Mouse (Mus musculus) T-helper 1 cell (primary cell): ENCODE data around the gene Vmn2r13.
"Not testable (repeated sequence)": the region's sequence is repeated elsewhere in the genome, so short reads cannot be mapped to it uniquely, and the experiment has no call there.

ENCODE experiments used
- in situ Hi-C: fragments of 300-600 bp; cut with MboI, MseI; formaldehyde crosslinking; loops from one replicate; pipeline ENCODE4 v1.15.1; 2025; ENCODE audit warnings: high pct_unique_total_duplicates

The Vmn2r13 gene

GRCm38 (mm10) chr5:109192099-109192498 lies at the start of gene Vmn2r13:
TSS of gene Vmn2r13 (minus strand) at chr5:109192199.
- in situ Hi-C loops: not testable (repeated sequence)

GRCm38 (mm10) chr5:109224608-109225007 lies 32.6 kb upstream of the Vmn2r13 start, which contains the start of gene Vmn2r14:
TSS of gene Vmn2r14 (minus strand) at chr5:109224708.
- in situ Hi-C loops: no loop called here

GRCm38 (mm10) chr5:109166851-109167250 lies 25.1 kb downstream of the Vmn2r13 start:
- in situ Hi-C loops: not testable (repeated sequence)

DNA sequence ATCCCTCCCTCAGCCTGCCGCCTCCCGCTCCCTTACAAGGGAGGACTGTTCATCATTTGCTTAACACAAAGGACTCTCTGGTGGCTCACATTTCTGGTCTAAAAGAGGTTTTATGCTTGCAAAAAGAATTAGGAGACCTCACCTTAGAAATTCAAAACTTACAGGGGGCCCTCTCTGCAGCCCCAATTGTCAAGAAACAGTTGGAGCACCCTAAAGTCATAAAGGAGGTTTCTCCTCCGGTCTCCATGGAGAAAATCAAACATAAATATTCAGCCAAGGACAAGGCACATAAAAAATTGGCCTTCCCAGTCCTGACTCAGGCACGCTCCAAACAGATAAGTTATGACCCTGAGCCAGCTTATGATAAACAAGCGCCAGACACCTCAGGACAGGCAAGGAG lies 31.9 kb downstream of the Vmn2r13 start:
- in situ Hi-C loops: no loop called here

DNA sequence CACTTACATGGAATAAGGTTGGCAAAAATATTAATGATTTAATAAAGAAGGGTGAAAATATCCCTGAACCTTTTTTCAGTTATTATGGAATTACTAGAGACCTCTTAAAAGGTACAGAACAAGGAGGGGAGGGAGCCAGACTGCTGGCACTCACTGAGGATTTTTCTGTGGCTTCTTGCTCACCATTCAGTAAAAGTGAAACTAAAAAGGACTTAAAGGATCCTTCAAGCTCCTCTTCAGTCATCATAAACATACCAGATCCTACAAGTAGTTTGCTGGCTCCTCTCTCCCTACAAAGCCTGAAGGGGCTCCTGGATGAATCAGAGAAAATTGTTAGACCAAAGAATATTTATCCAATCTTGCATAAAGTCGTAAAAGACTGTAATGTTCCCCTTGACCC lies 32.4 kb downstream of the Vmn2r13 start:
- in situ Hi-C loops: not testable (repeated sequence)

DNA sequence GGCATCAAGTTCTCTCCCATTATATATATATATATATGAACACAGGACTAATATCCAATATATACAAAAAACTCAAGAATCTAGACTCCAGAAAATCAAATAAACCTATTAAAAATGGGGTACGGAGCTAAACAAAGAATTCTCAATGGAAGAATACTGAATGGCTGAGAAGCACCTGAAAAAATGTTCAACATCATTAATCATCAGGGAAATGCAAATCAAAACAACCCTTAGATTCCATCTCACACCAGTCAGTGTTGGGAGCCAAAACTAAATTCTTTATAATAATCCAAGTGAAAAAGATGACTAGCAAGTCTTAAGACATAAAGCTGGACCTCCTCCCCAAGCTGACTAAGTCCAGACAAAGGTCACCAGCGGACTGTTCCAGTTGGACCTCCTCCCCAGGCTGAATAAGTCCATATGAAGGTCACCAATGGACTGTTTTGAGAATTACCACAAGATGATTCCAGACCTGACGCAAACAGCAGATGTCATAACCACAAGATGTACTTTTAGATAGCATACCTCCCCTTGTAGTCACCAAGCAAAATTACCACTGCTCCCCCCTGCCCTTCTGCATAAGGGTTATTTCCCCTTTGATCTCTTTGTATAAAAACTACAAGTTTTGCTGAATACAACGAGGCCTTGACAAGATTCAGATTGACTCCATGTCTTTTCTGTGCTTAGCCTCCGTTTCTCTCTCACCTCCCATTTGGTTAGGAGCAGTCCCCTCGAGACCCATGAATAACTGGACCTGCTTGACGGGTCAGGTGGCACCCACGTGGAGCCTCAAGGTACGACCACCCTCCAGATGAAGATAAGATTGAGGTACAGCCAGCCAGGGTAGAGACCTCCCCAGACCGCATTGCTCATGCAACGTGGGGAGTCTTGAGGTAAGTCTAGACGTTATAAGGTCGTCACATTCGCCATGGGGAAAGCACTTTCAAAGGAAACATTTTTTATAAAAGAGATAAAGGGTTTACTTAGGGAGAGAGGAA lies 33.2 kb downstream of the Vmn2r13 start:
- in situ Hi-C loops: not testable (repeated sequence)

GRCm38 (mm10) chr5:109139546-109139945 lies 52.5 kb downstream of the Vmn2r13 start:
- in situ Hi-C loops: no loop called here

GRCm38 (mm10) chr5:109136731-109137130 lies 55.3 kb downstream of the Vmn2r13 start:
- in situ Hi-C loops: no loop called here
